Mouse (Mus musculus) c-Kit-positive CD71-positive TER-119-positive erythroid progenitor cells, embryonic 14.5 days (primary cell): ENCODE results near the gene Slfn5.
"Not testable (repeated sequence)": the region's sequence is repeated elsewhere in the genome, so short reads cannot be mapped to it uniquely, and the experiment has no call there.

Experiments
- DNase-seq: peaks from one replicate; pipeline ENCODE4 v3.0.0-alpha.2; 2013; ENCODE audit warnings: low spot score

Slfn5 gene

DNA sequence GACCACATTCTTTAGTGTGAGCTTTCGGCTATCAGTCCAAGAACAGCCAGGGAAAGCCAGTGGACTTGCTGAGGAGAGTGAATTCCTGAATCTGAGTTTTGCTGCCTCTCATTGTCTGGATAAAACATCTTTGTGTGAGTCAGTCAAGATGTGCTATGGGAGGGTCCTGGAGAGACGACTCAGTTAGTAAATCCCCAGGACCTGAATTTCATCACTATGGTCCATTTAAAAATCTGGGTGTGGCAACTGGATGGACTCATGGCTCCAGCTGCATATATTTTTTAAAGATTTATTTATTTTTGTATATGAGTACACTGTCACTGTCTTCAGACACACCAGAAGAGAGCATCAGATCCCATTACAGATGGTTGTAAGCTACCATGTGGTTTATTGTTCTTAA, 5.5 kb upstream of the Slfn5 start:
- no peak for DNase-seq

DNA sequence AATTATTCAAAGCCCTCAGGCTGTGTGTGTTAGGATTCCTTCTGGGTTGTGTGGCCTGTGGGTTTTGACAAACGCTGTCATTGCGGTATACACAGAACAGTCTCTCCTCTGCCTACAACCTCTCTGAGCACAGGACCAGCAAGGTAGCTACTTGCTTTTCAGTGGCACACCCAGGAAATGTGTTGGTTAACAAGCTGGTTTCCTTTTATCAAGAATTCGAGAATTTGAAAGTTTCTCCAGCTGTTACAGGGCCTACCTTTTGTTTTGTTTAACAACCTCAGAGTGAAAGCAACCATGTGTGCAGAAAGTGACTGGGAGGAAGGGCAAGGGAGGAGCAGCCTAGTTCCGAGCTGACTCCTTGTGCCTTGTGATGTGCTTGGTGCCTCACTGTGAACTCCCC, 3.7 kb upstream of the Slfn5 start:
- no peak for DNase-seq

DNA sequence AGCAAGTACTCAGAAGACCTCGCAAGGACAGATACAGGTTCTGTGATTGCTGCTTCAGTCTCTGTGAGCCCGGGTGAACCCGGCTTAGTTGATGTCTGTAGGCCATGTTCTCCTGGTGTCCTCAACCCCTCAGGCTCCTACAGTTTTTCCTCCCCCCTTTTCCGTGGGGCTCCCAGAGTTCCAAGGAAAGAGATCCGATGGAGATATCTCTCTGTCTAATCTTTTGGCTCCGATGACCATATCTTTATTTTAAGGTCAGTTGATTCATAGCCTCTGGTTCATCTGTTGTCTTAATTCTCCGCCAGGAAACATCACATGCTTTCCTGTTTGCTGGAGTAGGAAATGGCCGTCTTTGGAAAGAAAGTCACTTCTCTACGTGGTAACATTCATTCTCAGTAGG, 2.1 kb upstream of the Slfn5 start:
- no peak for DNase-seq

DNA sequence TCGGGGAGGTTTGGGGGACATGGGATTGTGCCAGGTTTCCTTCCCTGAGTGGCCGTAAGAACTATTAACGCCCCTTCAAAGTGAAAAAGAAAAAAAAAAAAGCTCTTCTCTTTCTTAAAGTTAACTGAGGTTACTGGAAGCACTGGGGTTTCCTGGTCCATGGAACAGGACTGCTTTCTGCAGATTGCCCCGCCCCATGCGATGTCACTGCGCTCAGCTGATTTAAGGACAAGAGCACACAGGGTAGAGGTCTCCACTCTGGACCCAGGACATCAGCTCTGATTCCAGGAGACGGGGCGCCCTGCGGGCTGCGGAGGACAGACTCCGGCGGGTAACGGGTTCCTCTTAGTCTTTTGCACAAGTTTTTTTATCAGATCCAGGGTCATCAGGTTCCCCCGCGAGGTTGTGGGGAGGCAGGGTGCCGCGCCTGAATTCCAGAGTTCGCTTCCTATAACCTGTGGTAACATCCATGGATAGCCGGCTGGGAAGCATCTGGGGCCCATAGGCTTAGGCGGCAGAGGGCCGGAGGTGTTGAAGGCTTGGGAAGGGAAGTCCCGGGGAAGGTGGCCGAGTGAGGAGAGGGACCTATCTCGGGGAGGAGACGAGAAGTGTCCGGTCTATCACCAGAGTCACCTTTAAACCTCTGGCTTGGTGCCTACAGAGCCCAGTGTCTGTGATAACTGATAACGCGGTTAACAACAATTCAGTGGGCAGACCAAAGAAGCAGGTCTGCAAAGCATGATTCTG, 889 bp downstream of the Slfn5 start:
- DNase-seq, result no peak

DNA sequence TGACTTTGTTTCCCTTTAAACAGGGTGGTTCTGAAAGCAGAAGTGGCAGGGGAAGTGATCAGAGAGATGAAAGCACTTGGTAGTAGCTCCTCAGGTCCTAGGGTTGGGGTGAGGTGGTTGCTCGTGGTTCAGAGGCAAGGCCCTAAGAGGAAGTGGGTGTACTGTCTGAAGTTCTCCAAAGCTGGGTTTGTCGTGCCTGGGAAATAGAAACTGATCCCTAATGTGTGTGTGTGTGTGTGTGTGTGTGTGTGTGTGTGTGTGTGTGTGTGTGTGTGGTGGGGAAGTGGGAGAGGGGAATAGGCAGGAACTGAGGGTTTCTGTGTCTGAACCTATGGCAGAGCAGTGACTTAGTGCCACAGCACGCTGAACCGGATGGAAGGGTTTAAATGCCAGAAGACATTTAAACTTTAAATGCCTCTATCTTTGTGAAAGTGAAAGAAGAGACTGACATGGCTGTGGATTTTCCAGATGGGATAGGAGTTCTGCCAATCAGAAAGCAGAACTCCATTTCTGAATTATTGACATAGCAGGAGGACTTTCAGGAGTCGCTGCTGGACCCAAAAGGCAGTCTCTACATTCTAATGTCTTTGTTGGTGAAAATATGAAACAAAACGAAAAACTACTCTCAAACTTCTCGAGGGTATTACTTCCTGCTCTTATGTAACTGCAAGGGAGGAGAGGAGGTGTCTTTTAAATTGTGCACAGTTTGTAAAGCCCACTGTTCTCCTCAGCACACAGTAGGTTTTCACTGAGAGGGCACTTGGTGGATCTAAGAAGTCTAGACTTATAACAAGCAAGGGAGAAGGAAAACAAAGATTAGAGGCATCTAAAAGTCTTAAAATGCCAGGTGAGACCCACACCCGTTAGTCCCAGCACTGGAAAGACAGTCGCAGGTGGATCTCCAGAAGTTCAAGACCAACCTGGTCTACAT, 1.7 kb downstream of the Slfn5 start:
- DNase-seq, result no peak

DNA sequence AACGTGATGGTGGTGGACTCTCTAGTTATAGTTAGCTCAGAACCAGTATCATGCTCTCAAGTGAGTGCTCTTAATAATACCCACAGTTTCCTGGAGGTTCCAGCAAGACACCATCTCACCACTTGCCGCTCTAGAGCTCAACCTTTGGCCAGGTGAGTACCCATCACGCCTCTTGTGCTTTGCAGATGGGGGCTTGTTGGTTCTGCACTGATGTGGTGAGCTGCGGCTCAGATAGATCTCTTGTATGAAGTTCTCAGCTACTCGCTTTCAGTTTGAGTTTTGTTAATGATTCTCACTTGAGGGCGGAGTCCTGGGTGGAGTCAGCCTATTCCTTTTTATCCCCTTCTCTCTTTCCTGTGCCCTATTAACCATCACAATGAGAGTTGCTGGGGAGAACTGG, 3.5 kb downstream of the Slfn5 start:
- no peak for DNase-seq

DNA sequence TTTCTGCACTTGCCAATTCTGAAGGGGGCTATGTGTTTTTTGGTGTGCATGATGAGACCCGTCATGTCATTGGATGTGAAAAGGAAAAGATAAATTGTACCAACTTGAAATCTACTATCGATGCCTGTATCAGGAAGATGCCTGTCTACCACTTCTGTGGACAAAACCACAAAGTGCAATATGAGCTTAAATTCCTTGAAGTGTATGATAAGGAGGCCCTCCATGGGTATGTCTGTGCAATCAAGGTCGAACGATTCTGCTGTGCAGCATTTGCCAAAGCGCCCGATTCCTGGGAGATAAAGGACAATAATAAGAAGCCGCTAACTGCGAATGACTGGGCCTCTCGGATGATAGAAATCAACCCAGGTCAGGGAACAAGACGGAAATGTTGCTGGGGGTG, 5.8 kb downstream of the Slfn5 start:
- DNase-seq, result no peak

DNA sequence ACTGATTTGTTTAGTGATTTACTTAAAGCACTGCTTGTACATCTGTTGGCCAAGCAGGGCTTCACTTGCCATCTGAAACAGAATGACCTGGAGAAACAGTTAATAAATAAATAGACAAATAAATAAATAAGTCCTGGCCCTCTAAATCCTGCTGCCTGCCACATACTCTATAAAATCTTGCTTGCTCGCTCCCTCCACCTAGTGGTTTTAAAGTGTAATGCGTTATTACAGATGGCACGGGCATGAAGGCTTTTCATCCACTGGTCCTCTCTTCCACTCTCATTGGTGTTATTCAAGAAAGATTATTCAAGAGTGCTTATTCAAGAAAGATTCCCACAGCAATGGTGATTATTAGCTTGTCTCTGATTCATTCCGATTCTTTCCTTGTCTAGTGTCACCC, 8.5 kb downstream of the Slfn5 start:
- DNase-seq, result peak; percentile 20

DNA sequence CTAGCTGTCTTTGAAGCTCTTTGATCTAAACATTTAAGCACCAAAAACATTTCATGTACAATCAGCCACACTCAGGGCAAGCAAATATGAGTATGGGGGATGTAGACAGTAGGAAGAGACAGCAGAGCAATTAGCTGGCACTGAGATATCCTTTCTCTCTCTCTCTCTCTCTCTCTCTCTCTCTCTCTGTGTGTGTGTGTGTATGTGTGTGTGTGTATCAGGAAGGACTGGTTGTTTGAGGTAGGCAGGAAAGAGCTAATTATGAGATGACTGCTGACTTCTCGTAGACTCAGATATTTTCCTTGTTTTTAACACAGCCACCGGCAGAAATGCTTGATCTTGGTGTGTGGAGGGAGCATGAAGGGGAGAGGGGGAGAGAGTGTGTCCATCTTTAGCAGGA, 10.6 kb downstream of the Slfn5 start:
- no peak for DNase-seq

DNA sequence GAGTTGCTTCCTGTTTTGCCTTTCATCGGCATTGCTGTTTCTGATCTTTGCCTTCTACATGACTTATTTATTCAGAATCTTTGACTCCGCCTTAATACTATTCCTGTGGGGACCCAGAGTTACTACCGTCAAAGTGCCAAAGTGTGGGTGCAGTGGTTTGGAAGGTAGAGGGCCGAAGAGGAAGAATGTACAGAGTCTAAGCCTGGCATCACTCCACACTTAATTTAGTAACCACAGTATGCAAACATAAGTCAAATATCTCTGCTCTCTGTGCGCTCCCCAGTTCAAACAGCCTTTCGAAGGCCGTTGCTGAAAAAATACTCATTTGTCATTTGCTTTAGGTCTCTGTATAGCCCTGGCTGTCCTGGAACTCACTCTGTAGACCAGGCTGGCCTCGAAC, 11.1 kb downstream of the Slfn5 start:
- DNase-seq, result no peak

DNA sequence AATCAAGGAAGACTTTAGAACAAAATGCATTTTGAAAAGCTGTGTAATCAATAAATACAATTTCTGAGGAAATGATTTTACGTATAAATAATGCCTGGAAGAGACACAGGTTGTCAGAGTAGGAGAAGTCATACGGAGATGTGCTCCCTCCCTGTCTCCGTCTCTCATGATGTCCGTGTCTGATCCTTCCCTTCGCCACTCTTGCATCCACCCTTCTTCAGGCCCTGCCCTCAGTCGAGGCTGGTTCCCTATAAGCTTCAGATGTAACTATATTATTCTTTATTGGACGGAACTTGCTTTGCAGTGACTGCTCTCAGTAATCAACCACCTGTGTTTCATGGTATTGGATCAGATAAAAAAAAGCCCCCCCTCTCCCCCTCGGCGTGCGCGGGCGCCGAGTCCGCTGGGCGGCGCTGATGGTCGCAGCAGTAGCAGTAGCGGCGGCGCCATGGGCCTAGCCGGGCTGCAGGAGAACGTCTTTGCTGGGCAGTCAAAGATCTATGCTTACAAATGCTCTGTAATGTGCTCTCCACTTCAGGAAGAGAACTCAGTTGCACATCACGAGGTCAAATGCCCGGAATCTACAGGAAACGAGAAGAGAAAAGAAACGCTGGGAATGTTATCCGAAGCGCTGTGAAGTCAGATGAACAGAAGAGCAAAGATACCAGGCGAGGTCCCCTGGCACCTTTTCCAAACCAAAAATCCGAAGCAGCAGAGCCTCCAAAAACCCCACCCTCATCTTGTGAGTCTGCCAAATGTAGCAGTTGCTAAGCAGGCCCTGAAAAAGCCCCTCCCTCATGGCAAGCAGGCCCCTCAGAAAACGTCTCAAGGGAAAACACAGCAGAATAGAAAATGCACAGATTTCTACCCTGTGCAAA, 19.8 kb downstream of the Slfn5 start:
- DNase-seq, result no peak

DNA sequence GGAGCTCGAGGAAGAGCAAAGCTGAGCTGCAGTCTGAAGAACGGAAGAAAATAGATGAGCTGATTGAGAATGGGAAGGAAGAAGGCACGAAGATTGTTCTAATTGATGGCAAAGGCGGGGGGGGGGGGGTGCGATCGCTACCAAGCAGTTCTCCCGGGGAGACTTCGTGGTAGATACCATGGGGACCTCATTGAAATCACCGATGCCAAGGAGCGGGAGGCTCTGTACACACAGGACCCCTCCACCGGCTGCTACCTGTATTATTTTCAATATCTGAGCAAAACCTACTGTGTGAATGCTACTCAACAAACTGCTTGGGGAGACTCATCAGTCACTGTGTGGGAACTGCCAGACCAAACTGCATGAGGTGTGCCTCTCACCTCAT, 20.4 kb downstream of the Slfn5 start:
- DNase-seq, result no peak

DNA sequence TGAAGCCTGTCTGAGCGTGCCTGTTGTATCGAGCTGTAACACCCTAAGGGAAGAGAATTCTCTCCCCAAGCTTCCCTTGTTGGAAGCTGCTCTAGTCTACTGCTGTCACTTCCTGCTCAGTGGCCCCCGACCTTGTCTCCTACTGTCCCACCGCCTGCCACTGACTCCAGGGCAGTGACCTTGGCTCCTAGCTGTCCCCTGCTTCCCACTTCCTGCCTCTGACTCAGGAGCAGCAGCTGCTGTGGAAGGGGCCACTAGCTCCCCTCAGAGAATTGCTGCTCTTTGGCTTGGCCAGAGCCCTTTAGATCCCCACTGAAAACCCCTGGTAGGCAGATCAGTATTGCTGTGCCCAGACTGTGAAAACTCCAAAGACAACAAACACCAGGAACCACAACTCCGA, 22.8 kb downstream of the Slfn5 start:
- no peak for DNase-seq

DNA sequence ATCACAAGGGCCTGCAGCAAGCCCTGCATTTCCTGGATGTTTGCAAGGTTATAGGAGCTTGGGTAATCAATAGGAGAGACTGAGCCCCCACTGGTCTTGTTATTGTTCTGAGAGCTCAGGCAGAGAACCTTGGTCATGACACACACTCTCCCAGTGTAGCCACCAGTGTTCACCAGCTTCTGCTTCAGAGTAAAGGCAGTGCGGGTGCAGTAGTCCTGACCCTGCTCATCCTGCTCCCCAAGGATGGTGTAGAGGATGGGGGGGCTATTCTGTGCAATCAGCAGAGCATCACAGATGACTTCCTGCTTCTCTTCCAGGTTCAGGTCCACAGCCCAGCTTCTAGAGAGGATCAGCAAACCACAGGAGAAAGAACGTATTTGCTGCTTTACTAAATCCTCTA, 31.3 kb downstream of the Slfn5 start:
- not testable (repeated sequence) for DNase-seq

DNA sequence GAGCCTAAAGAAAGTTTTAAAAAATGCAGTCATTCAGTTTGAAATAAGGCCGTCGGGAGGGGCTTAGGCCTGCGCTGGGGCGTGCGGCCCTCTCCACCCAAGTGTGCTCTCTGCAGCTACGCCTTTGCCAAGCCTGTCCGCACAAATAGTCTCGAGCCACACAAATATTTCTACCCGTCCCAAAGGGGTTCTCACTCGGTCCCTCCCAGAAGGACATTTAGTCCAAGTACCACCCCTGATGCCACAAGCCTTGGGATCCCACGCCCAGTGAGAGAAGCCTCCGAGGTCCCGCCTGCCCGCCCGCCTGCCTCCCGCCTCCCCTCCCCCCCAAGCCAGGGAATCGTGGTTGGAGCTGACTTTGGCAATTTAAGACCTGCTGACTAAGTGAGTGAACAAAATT, 32.0 kb downstream of the Slfn5 start:
- DNase-seq, result no peak

DNA sequence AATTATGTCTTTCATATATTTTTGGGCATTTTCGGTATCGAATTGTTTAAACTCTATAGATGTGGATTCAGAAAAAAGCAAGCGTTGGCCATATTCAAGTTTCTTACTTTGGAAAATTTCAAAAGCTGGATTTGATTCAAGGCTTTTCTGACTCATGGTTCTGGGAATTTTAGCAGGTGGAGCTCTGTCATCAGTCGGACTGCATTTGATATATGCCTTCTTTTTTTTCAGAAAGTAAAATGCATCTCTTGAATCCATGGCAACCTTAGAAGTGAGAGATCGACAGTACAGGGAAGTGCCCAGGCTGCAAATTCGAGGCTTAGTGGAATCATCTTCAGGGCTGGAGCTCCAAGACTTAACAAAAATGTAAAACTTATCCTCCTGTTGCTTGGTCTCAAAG, 36.5 kb downstream of the Slfn5 start:
- no peak for DNase-seq

DNA sequence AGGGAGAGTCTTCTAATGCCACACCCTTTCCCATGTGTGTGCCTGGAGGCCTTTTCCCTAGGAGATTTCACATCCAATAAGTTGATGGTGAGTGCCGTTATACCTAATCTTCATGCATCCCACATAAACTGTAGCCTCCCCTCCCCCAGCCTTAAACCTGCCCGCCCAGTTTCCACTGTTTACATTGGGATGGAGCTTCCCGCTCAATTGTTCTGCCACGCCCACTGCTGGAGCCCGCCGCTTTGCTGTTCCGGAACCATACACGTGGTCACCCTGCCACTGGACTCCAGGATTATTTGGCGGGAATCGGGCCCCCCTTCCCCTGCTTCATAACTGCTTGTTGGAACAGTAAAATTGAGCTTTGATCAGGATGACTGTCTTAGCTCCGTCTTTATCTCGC, 38.2 kb downstream of the Slfn5 start:
- DNase-seq, result no peak

DNA sequence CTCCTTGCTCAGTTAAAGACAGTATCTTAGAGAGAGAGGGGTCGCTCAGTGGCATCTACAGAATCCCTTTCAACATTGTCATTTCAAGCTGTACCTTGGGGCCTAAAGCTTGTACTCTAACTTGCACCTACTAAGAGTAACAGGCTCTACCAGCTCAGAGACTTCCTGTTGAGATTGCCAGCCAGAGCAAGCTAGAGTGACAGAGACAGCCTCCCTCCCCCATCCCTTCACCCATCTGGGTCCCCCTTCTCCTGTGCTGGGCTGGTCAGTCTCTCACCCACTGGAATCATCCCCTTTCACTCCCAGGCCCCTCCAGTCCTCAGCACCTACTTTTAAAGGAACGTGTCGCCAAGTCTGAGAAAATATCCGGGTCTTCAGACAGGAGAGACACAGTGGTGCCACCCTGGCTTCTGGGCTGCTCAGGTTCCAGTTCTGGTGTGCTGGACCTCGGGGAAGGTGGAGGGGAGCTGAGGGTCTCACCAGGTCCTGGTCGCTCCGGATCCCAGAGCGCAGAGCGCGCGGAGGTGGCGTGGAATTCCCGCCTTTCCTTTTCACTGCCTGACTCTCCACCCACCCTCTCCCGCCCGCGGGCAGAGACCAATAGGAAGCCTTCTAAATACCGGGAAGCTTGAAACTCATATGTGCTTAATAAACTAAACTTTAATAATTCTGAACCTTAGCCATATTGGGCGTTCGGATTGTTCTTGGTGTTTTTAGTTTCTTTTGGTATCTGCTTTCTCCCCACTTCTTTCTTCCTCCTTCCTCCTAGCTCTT, 39.6 kb downstream of the Slfn5 start:
- not testable (repeated sequence) for DNase-seq

DNA sequence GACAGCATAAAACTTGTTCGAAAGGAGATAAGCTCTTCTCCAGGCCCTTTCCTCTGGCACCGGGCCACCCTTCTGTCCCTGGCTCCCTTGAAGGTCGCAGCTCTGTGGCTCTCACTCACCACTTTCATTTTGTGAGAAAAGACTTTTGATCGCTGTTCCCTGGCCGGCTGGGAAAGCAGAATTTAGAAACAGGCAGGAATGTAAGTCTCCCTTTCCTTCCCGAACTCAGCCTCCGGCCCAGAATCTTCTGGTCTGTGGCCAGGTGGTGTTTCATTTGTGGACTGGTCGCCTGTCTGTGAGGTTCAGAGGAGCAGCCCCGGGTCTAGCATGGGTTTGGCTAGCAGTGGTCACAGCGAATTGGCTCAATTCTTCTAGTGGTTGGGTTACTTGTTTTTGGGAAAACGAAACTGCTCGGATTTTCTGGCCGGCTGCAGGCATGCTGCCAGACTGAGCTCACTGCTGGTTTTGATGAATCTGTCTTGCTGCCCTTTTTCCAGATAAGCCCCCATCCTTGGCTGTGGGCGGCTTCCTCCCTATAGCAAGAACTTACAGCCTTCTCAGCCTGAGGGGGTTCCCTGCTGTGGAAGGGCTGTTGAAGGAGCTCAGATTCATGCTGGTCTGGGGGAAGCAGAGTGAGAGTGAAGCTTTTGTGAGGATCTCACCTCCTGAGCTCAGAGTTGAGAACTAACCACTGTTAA, 40.5 kb downstream of the Slfn5 start, which contains the start of gene Slfn9:
Gene Slfn9 (minus strand): TSS at position 362 of the 698 bp plus-strand sequence.
- no peak for DNase-seq

DNA sequence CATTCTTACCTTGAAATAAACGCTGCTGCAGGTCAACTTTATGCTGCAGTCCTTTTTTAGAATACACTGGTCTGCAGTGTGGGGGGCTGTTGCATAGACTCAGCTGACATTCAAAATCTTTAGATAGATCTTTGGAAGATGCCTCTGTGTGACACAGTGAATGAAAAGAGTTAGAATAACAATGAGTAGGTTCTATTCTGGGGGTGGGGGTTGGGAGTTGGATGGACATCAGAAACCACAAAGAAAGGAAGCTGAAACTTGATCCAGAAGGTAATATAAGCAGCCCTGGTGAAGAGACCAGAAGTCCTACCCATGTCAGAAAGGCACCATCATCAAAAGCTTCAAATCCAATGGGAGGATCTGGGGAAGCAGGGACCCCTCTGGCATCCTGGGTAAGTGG, 62.2 kb downstream of the Slfn5 start:
- no peak for DNase-seq
